Comparison of ENCODE assay signal across 8 mouse cellular contexts in the genomic region with DNA sequence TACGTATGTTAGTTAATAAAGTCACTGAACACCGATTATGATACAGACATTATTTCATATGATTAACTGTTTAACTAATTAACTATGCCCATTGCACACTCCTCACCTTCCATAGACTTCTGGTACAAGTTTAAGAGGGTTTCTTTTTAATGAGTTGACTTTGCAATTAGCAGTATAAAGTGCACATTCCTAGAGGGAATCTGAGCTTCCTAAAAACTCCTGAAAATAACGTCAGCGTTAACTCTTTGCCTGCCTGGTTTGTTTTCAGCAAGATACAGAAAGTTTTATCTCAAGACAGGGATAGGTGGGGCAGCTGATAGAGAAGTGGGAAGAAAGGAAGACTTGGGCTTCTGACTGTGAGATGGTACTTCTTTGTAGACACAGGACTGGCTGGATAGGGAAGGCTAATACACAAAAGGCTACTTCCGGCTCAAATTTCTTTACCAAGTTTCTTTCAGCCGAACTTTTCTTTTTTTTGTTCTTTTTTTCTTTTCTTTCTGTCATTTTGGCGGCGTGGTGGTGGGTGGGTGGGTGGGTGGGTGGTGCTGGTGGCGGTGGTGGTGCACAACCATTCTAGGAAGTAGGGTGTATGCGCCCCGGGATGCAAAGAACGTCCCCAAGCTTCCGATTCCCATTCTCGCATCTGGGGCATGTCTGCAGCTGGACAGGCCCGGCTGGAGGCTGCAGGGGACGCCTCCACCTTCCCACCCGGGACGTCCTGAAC. TPM values are rescaled to one million over a fixed set of nuclear protein-coding genes. Genes with fewer than 3 reads are reported as not detected.
A peak's percentile ranks its signal among the peaks of the same experiment; 100 is the strongest.
DNase-seq lines count a peak whose midpoint lies in the region; ATAC-seq and TF ChIP-seq lines count a peak whose summit lies in the region.

A gene (plus strand): TSS at position 241 of the 724 bp plus-strand sequence.

- no peak for ATAC-seq in intestine, postnatal 0 days
- ATAC-seq in neural tube, embryonic 14.5 days (ENCODE audit: low read depth), result peak; percentile 56; the same call in 1 of the 2 replicates

- intact Hi-C loops in left cerebral cortex, postnatal 36 days (cut with DNase I), result no loop called here
- intact Hi-C loops in gastrocnemius, postnatal 14 days (cut with DNase I; ENCODE audit: low total_unique reads), result no loop called here

- peak within 1 kb of the TSS; percentile 53 for H3K4me3 ChIP-seq in layer of hippocampus, adult 2 months
- H3K4me3 ChIP-seq in embryonic facial prominence, embryonic 10.5 days, result peak within 1 kb of the TSS; percentile 77
- peak within 1 kb of the TSS; percentile 66 for H3K4me3 ChIP-seq in intestine, postnatal 0 days (ENCODE audit: low read depth, low read length)
- peak within 1 kb of the TSS; percentile 46 for H3K4me3 ChIP-seq in neural tube, embryonic 14.5 days (ENCODE audit: low read depth, low read length)

- WGBS in embryonic facial prominence, embryonic 10.5 days, result 9% methylated on average over 18 of the region's 18 CpGs
- WGBS in intestine, postnatal 0 days, result 10% methylated on average over 16 of the region's 18 CpGs
- WGBS in neural tube, embryonic 14.5 days, result 11% methylated on average over 18 of the region's 18 CpGs

- H3K27me3 ChIP-seq in embryonic facial prominence, embryonic 10.5 days (replicated peaks; ENCODE audit: low read depth, poor library complexity, severe bottlenecking), result no peaks in the 10 kb centered on the region
- H3K27me3 ChIP-seq in intestine, postnatal 0 days (replicated peaks; ENCODE audit: control insufficient read depth, insufficient read depth, low read length), result no peaks in the 10 kb centered on the region
- H3K27me3 ChIP-seq in neural tube, embryonic 14.5 days (ENCODE audit: control insufficient read depth, insufficient read depth, low read length), result no peaks in the 10 kb centered on the region

- DNase-seq in layer of hippocampus, adult 2 months (ENCODE audit: low spot score in 2 of 2), result no peak
- no peak for DNase-seq in layer of hippocampus, postnatal 25 days (ENCODE audit: extremely low spot score in 1 of 2, low spot score in 1 of 2)
- no peak for DNase-seq in embryonic facial prominence, embryonic 10.5 days (ENCODE audit: low spot score)
- no peak for DNase-seq in thymus, postnatal 4 days
- no peak for DNase-seq in left cerebral cortex, postnatal 36 days (ENCODE audit: low spot score in 2 of 2)
- DNase-seq in gastrocnemius, postnatal 14 days, result no peak

- H3K4me2 ChIP-seq in intestine, postnatal 0 days (replicated peaks; ENCODE audit: low read depth), result peak within 1 kb of the TSS; percentile 91
- H3K4me2 ChIP-seq in neural tube, embryonic 14.5 days (ENCODE audit: low read depth, low read length), result peak within 1 kb of the TSS; percentile 56

- H3K36me3 ChIP-seq in embryonic facial prominence, embryonic 10.5 days (replicated peaks), result no peaks in the 10 kb centered on the region
- no peaks in the 10 kb centered on the region for H3K36me3 ChIP-seq in intestine, postnatal 0 days (ENCODE audit: control insufficient read depth, insufficient read depth)
- H3K36me3 ChIP-seq in neural tube, embryonic 14.5 days (ENCODE audit: control insufficient read depth, insufficient read depth, low read length), result no peaks in the 10 kb centered on the region

- peaks cover 9% of the 10 kb centered on the region for H3K4me1 ChIP-seq in embryonic facial prominence, embryonic 10.5 days
- H3K4me1 ChIP-seq in intestine, postnatal 0 days (replicated peaks; ENCODE audit: control insufficient read depth, insufficient read depth, low read length), result no peaks in the 10 kb centered on the region
- H3K4me1 ChIP-seq in neural tube, embryonic 14.5 days (ENCODE audit: control insufficient read depth, insufficient read depth, low read length), result peaks cover 7% of the 10 kb centered on the region; the same call in 1 of the 2 replicates

- H3K27ac ChIP-seq in layer of hippocampus, adult 2 months, result no peak within 1 kb of the TSS
- peak within 1 kb of the TSS; percentile 96 for H3K27ac ChIP-seq in embryonic facial prominence, embryonic 10.5 days (replicated peaks)
- H3K27ac ChIP-seq in intestine, postnatal 0 days (ENCODE audit: low read depth, low read length), result 0 out of 2 replicates have a peak within 1 kb of the TSS, but pooled peaks have one; percentile 7
- H3K27ac ChIP-seq in neural tube, embryonic 14.5 days (ENCODE audit: low read depth, low read length), result no peak within 1 kb of the TSS; the same call in 1 of the 2 replicates

- peak within 1 kb of the TSS; percentile 62 for H3K9ac ChIP-seq in intestine, postnatal 0 days (ENCODE audit: low read depth, low read length)
- H3K9ac ChIP-seq in neural tube, embryonic 14.5 days (replicated peaks; ENCODE audit: low read depth, low read length), result peak within 1 kb of the TSS; percentile 54

- TF ChIP-seq CTCF in layer of hippocampus, adult 2 months (conservative IDR thresholded peaks at IDR 0.05), result no peak
- no peak for TF ChIP-seq CTCF in intestine, postnatal 0 days (IDR thresholded peaks at IDR 0.05; ENCODE audit: low read depth)

- H3K9me3 ChIP-seq in embryonic facial prominence, embryonic 10.5 days, result no peaks in the 10 kb centered on the region
- no peaks in the 10 kb centered on the region for H3K9me3 ChIP-seq in intestine, postnatal 0 days (ENCODE audit: control insufficient read depth)
- no peaks in the 10 kb centered on the region for H3K9me3 ChIP-seq in neural tube, embryonic 14.5 days (ENCODE audit: control insufficient read depth, low read length)

RNA-seq across cellular contexts. Expression of the gene that starts here (rescaled TPM):
- total RNA-seq in layer of hippocampus, adult 2 months (2021), result under 1 TPM; 0.27 to 0.44 TPM
- total RNA-seq in layer of hippocampus, postnatal 25 days (2021), result under 1 TPM in 1 of 2 experiments, not detected in 1; 0.27 TPM
- 5.2 and 5.7 TPM in 2 replicates for polyA plus RNA-seq in embryonic facial prominence, embryonic 10.5 days (2016; fragmentation: Nextera tagmentation; extraction: Ambion mirVana)
- 27.7 and 28.3 TPM in 2 replicates for polyA plus RNA-seq in intestine, postnatal 0 days (2015; fragmentation: Nextera tagmentation; extraction: Ambion mirVana)
- 2.3 and 3.1 TPM in 2 replicates for polyA plus RNA-seq in neural tube, embryonic 14.5 days (2014; fragmentation: Nextera tagmentation; extraction: Ambion mirVana)
- total RNA-seq in left cerebral cortex, postnatal 36 days (2021), result under 1 TPM; 0.11 to 0.12 TPM
- 1 to 10 TPM; 2.4 to 2.5 TPM for total RNA-seq in gastrocnemius, postnatal 14 days (2021)

Comparison
In these comparisons a context has a peak if more than half of its experiments do, and no peak if none do; other contexts are left out.
1. H3K27ac ChIP-seq: peak in embryonic facial prominence, embryonic 10.5 days (single experiment) and intestine, postnatal 0 days (single experiment); none in layer of hippocampus, adult 2 months (single experiment) and neural tube, embryonic 14.5 days (single experiment).
2. Peak in every context shown above with its lines, with median percentiles within 50 percentile points of each other: H3K4me3 ChIP-seq.